8 mouse cellular contexts compared by ENCODE assay signal in genomic region chr7:27166229-27166613, GRCm38 (mm10). TPM values are rescaled to one million over a fixed set of nuclear protein-coding genes. Genes with fewer than 3 reads are reported as not detected.
A peak's percentile ranks its signal among the peaks of the same experiment; 100 is the strongest.
DNase-seq lines count a peak whose midpoint lies in the region; ATAC-seq and TF ChIP-seq lines count a peak whose summit lies in the region.

No protein-coding gene starts in this region.

- under 1% methylated on average over 35 of the region's 43 CpGs for WGBS in forebrain, embryonic 10.5 days
- WGBS in heart, embryonic 16.5 days, result 0% methylated on average over 34 of the region's 43 CpGs
- under 1% methylated on average over 43 of the region's 43 CpGs for WGBS in lung, embryonic 14.5 days

- peak; percentile 82 for ATAC-seq in heart, embryonic 16.5 days (replicated peaks; ENCODE audit: extremely low read depth, insufficient read depth, low FRiP score)
- ATAC-seq in lung, embryonic 14.5 days (ENCODE audit: insufficient read depth), result peak; percentile 72

- peaks cover 5% of the 10 kb centered on the region for H3K36me3 ChIP-seq in ES-E14 (ENCODE audit: control insufficient read depth, insufficient read depth, low read length, poor library complexity, severe bottlenecking)
- peaks cover 52% of the 10 kb centered on the region for H3K36me3 ChIP-seq in forebrain, embryonic 10.5 days (replicated peaks)
- H3K36me3 ChIP-seq in heart, embryonic 16.5 days (ENCODE audit: control insufficient read depth, insufficient read depth), result peaks cover 22% of the 10 kb centered on the region
- H3K36me3 ChIP-seq in lung, embryonic 14.5 days (ENCODE audit: insufficient read depth), result peaks cover 46% of the 10 kb centered on the region

- peak; percentile 60 for DNase-seq in ES-E14 (ENCODE audit: low read depth, low spot score)
- peak; percentile 58 for DNase-seq in c-Kit-positive CD71-negative TER-119-negative erythroid progenitor cells, embryonic 14.5 days (ENCODE audit: low read depth)
- DNase-seq in forebrain, embryonic 10.5 days (ENCODE audit: extremely low spot score, low spot score), result no peak
- peak; percentile 91 to 97 for DNase-seq in kidney, postnatal 25 days
- DNase-seq in lung, embryonic 14.5 days, result peak; percentile 92
- peak; percentile 76 for DNase-seq in ovary, postnatal 14 days (ENCODE audit: low spot score)
- peak; percentile 90 for DNase-seq in thymus, postnatal 36 days

- H3K4me3 ChIP-seq in ES-E14 (ENCODE audit: insufficient read depth in 1 of 2, low read depth in 1 of 2, low read length in 2 of 2, poor library complexity in 1 of 2, severe bottlenecking in 1 of 2), result peak overlapping the region; percentile 72 to 87
- peak overlapping the region; percentile 77 for H3K4me3 ChIP-seq in forebrain, embryonic 10.5 days
- H3K4me3 ChIP-seq in heart, embryonic 16.5 days (ENCODE audit: low read length), result peak overlapping the region; percentile 73
- peak overlapping the region; percentile 71 for H3K4me3 ChIP-seq in lung, embryonic 14.5 days (ENCODE audit: low read depth, low read length)

- in situ Hi-C loops in ES-E14 (cut with MboI; ENCODE audit: low sequenced_read_pairs in 2 of 2, unreplicated experiment in 2 of 2), result no loop called here

- H3K9ac ChIP-seq in ES-E14 (ENCODE audit: insufficient read depth, low read depth, low read length, poor library complexity, severe bottlenecking), result peak overlapping the region; percentile 95
- H3K9ac ChIP-seq in heart, embryonic 16.5 days (ENCODE audit: low read length), result peak overlapping the region; percentile 85
- H3K9ac ChIP-seq in lung, embryonic 14.5 days, result peak overlapping the region; percentile 85

- H3K9me3 ChIP-seq in ES-E14 (ENCODE audit: control insufficient read depth, insufficient read depth, low read depth, low read length), result no peaks in the 10 kb centered on the region
- no peaks in the 10 kb centered on the region for H3K9me3 ChIP-seq in forebrain, embryonic 10.5 days
- H3K9me3 ChIP-seq in heart, embryonic 16.5 days (replicated peaks; ENCODE audit: control insufficient read depth, low read length), result no peaks in the 10 kb centered on the region
- H3K9me3 ChIP-seq in lung, embryonic 14.5 days (ENCODE audit: low read depth, low read length), result no peaks in the 10 kb centered on the region

- H3K4me2 ChIP-seq in heart, embryonic 16.5 days (ENCODE audit: low read depth, low read length), result peak overlapping the region; percentile 73
- peak overlapping the region; percentile 82 for H3K4me2 ChIP-seq in lung, embryonic 14.5 days

- peak overlapping the region; percentile 95 for H3K27ac ChIP-seq in ES-E14 (ENCODE audit: insufficient read depth, low read depth, low read length, poor library complexity, severe bottlenecking)
- H3K27ac ChIP-seq in forebrain, embryonic 10.5 days, result peak overlapping the region; percentile 98
- H3K27ac ChIP-seq in heart, embryonic 16.5 days (ENCODE audit: low read length), result peak overlapping the region; percentile 96
- peak overlapping the region; percentile 98 for H3K27ac ChIP-seq in lung, embryonic 14.5 days (ENCODE audit: low read depth)

- H3K27me3 ChIP-seq in forebrain, embryonic 10.5 days (ENCODE audit: poor library complexity, severe bottlenecking), result no peaks in the 10 kb centered on the region
- H3K27me3 ChIP-seq in heart, embryonic 16.5 days (ENCODE audit: control insufficient read depth, insufficient read depth, low read length), result no peaks in the 10 kb centered on the region
- H3K27me3 ChIP-seq in lung, embryonic 14.5 days (ENCODE audit: insufficient read depth, low read length), result no peaks in the 10 kb centered on the region

- H3K4me1 ChIP-seq in ES-E14 (ENCODE audit: control insufficient read depth in 2 of 2, insufficient read depth in 2 of 2, low read length in 2 of 2, poor library complexity in 1 of 2), result peaks cover 3 to 13% of the 10 kb centered on the region in 2 experiments; a peak in 3 of 4 replicates
- peaks cover 50% of the 10 kb centered on the region for H3K4me1 ChIP-seq in forebrain, embryonic 10.5 days
- H3K4me1 ChIP-seq in heart, embryonic 16.5 days (ENCODE audit: control insufficient read depth, insufficient read depth, low read length), result peaks cover 46% of the 10 kb centered on the region
- H3K4me1 ChIP-seq in lung, embryonic 14.5 days (ENCODE audit: insufficient read depth), result peaks cover 18% of the 10 kb centered on the region

- TF ChIP-seq CTCF in lung, embryonic 14.5 days (IDR thresholded peaks at IDR 0.05; ENCODE audit: low read depth), result no peak

TF ChIP-seq in ES-E14, 5 proteins besides CTCF, POLR2A, EP300 and RAD21:
- TF ChIP-seq MAFK (IDR thresholded peaks at IDR 0.05; ENCODE audit: insufficient read depth, low read depth, low read length), result no peak
- TF ChIP-seq HCFC1 (IDR thresholded peaks at IDR 0.05; ENCODE audit: borderline replicate concordance, insufficient read depth, low read length), result peak; percentile 70; the same call in 1 of the 2 replicates

RNA-seq across cellular contexts. Expression of gene Egln2, which starts 0.4 kb away (rescaled TPM):
- total RNA-seq in ES-E14 (2012; rRNA removed), result 53.4 and 56.3 TPM in 2 replicates
- 73.7 and 74.0 TPM in 2 replicates for polyA plus RNA-seq in forebrain, embryonic 10.5 days (2016; fragmentation: Nextera tagmentation; extraction: Ambion mirVana)
- polyA plus RNA-seq in heart, embryonic 16.5 days (2015; fragmentation: Nextera tagmentation; extraction: Ambion mirVana), result 48.4 and 55.3 TPM in 2 replicates
- 48.4 and 50.0 TPM in 2 replicates for polyA plus RNA-seq in lung, embryonic 14.5 days (2014; fragmentation: Nextera tagmentation; extraction: Ambion mirVana)

RNA-seq across cellular contexts. Expression of gene Rab4b, which starts 12.5 kb away (rescaled TPM):
- 28.3 and 44.2 TPM in 2 replicates for total RNA-seq in ES-E14 (2012; rRNA removed)
- polyA plus RNA-seq in forebrain, embryonic 10.5 days (2016; fragmentation: Nextera tagmentation; extraction: Ambion mirVana), result 55.2 and 56.3 TPM in 2 replicates
- 48.1 and 51.0 TPM in 2 replicates for polyA plus RNA-seq in heart, embryonic 16.5 days (2015; fragmentation: Nextera tagmentation; extraction: Ambion mirVana)
- 59.4 and 62.1 TPM in 2 replicates for polyA plus RNA-seq in lung, embryonic 14.5 days (2014; fragmentation: Nextera tagmentation; extraction: Ambion mirVana)

RNA-seq across cellular contexts. Expression of gene Cyp2t4, which starts 12.7 kb away (rescaled TPM):
- total RNA-seq in ES-E14 (2012; rRNA removed), result 0.32 and 0.58 TPM in 2 replicates
- 0.12 and 0.16 TPM in 2 replicates for polyA plus RNA-seq in forebrain, embryonic 10.5 days (2016; fragmentation: Nextera tagmentation; extraction: Ambion mirVana)
- 0.08 TPM in 1 of 2 replicates, not detected in the other for polyA plus RNA-seq in heart, embryonic 16.5 days (2015; fragmentation: Nextera tagmentation; extraction: Ambion mirVana)
- 0.11 and 0.20 TPM in 2 replicates for polyA plus RNA-seq in lung, embryonic 14.5 days (2014; fragmentation: Nextera tagmentation; extraction: Ambion mirVana)

RNA-seq across cellular contexts. Expression of gene Gm21983, which starts 14.7 kb away (rescaled TPM):
- 1.3 TPM in 1 of 2 replicates, not detected in the other for total RNA-seq in ES-E14 (2012; rRNA removed)
- polyA plus RNA-seq in forebrain, embryonic 10.5 days (2016; fragmentation: Nextera tagmentation; extraction: Ambion mirVana), result not detected in 2 replicates
- not detected in 2 replicates for polyA plus RNA-seq in heart, embryonic 16.5 days (2015; fragmentation: Nextera tagmentation; extraction: Ambion mirVana)
- polyA plus RNA-seq in lung, embryonic 14.5 days (2014; fragmentation: Nextera tagmentation; extraction: Ambion mirVana), result 0.55 and 1.5 TPM in 2 replicates

RNA-seq across cellular contexts. Expression of gene Mia, which starts 14.7 kb away (rescaled TPM):
- total RNA-seq in ES-E14 (2012; rRNA removed), result 12.5 and 36.3 TPM in 2 replicates
- polyA plus RNA-seq in forebrain, embryonic 10.5 days (2016; fragmentation: Nextera tagmentation; extraction: Ambion mirVana), result 1.1 and 1.7 TPM in 2 replicates
- polyA plus RNA-seq in heart, embryonic 16.5 days (2015; fragmentation: Nextera tagmentation; extraction: Ambion mirVana), result 5.0 and 11.6 TPM in 2 replicates
- 155 and 161 TPM in 2 replicates for polyA plus RNA-seq in lung, embryonic 14.5 days (2014; fragmentation: Nextera tagmentation; extraction: Ambion mirVana)
